Mouse (Mus musculus): Measurements from ENCODE around the gene Kcnn4. TPM values are rescaled to one million over a fixed set of nuclear protein-coding genes. Genes with fewer than 3 reads are reported as not detected.

Kcnn4 gene
- total RNA-seq, 2 experiments from 2014 or later: 0.42 to 0.77 TPM

- peak; percentile 72 to 82 for DNase-seq (ENCODE audit: low spot score in 2 of 2)
- intact Hi-C loops (cut with DNase I): loop anchor here (1.0 kb wide), 1 partner anchor 20 kb away; no protein-coding TSS in a partner anchor
Observed at GRCm38 (mm10) chr7:24364827-24365226, 5.2 kb upstream of the Kcnn4 start.

- DNase-seq (ENCODE audit: low spot score in 2 of 2): no peak
Observed at GRCm38 (mm10) chr7:24365258-24366014, 4.6 kb upstream of the Kcnn4 start.

GRCm38 (mm10) chr7:24366716-24367632, 3.1 kb upstream of the Kcnn4 start:
- DNase-seq (ENCODE audit: low spot score in 2 of 2): no peak
- intact Hi-C loops (cut with DNase I): no loop called here

More at GRCm38 (mm10) chr7:24365258-24366014, 4.6 kb upstream of the Kcnn4 start:
- intact Hi-C loops (cut with DNase I): no loop called here

- intact Hi-C loops (cut with DNase I): no loop called here
- DNase-seq (ENCODE audit: low spot score in 2 of 2): no peak
Observed at GRCm38 (mm10) chr7:24368226-24368625, 1.8 kb upstream of the Kcnn4 start.

- intact Hi-C loops (cut with DNase I): no loop called here
- no peak for DNase-seq (ENCODE audit: low spot score in 2 of 2)
Observed at GRCm38 (mm10) chr7:24368946-24369345, 1.1 kb upstream of the Kcnn4 start.

- no peak for DNase-seq (ENCODE audit: low spot score in 2 of 2)
- intact Hi-C loops (cut with DNase I): no loop called here
Observed at GRCm38 (mm10) chr7:24371012-24371808, 1.1 kb downstream of the Kcnn4 start.

GRCm38 (mm10) chr7:24371809-24372145, 1.7 kb downstream of the Kcnn4 start:
- no peak for DNase-seq (ENCODE audit: low spot score in 2 of 2)
- intact Hi-C loops (cut with DNase I): no loop called here

- no peak for DNase-seq (ENCODE audit: low spot score in 2 of 2)
- intact Hi-C loops (cut with DNase I): no loop called here
Observed at GRCm38 (mm10) chr7:24372300-24372699, 2.2 kb downstream of the Kcnn4 start.

- intact Hi-C loops (cut with DNase I): no loop called here
- DNase-seq (ENCODE audit: low spot score in 2 of 2): no peak
Observed at GRCm38 (mm10) chr7:24372786-24373185, 2.7 kb downstream of the Kcnn4 start.

- intact Hi-C loops (cut with DNase I): no loop called here
- no peak for DNase-seq (ENCODE audit: low spot score in 2 of 2)
Observed at GRCm38 (mm10) chr7:24373538-24374379, 3.7 kb downstream of the Kcnn4 start.

- no peak for DNase-seq (ENCODE audit: low spot score in 2 of 2)
- intact Hi-C loops (cut with DNase I): no loop called here
Observed at GRCm38 (mm10) chr7:24376456-24376855, 6.4 kb downstream of the Kcnn4 start.

GRCm38 (mm10) chr7:24377091-24377865, 7.2 kb downstream of the Kcnn4 start:
- DNase-seq (ENCODE audit: low spot score in 2 of 2): no peak

GRCm38 (mm10) chr7:24378049-24378701, 8.1 kb downstream of the Kcnn4 start:
- no peak for DNase-seq (ENCODE audit: low spot score in 2 of 2)
- intact Hi-C loops (cut with DNase I): no loop called here

More at GRCm38 (mm10) chr7:24377091-24377865, 7.2 kb downstream of the Kcnn4 start:
- intact Hi-C loops (cut with DNase I): no loop called here

GRCm38 (mm10) chr7:24379934-24380333, 9.9 kb downstream of the Kcnn4 start:
- DNase-seq (ENCODE audit: low spot score in 2 of 2): no peak
- intact Hi-C loops (cut with DNase I): no loop called here

- intact Hi-C loops (cut with DNase I): no loop called here
- no peak for DNase-seq (ENCODE audit: low spot score in 2 of 2)
Observed at GRCm38 (mm10) chr7:24380370-24380769, 10.3 kb downstream of the Kcnn4 start.

GRCm38 (mm10) chr7:24382730-24383372, 12.8 kb downstream of the Kcnn4 start:
- no peak for DNase-seq (ENCODE audit: low spot score in 2 of 2)
- intact Hi-C loops (cut with DNase I): no loop called here

GRCm38 (mm10) chr7:24384070-24384469, 14.0 kb downstream of the Kcnn4 start:
- intact Hi-C loops (cut with DNase I): loop anchor here (2.0 kb wide), 1 partner anchor 47 kb away; no protein-coding TSS in a partner anchor
- no peak for DNase-seq (ENCODE audit: low spot score in 2 of 2)
